Mouse (Mus musculus) spleen, adult 12 weeks (tissue): Measurements from ENCODE around the gene Cdc42ep4.
A peak's percentile ranks its signal among the peaks of the same experiment; 100 is the strongest.

ENCODE experiments used
- DNase-seq: peaks from one replicate; pipeline ENCODE4 v3.0.0; 2022; ENCODE audit warnings: low spot score

The Cdc42ep4 gene

GRCm38 (mm10) chr11:113683627-113683956 lies 68.1 kb downstream of the Cdc42ep4 start:
- DNase-seq: no peak

- peak; percentile 33 for DNase-seq
Measured at GRCm38 (mm10) chr11:113682897-113683626, 68.6 kb downstream of the Cdc42ep4 start.

GRCm38 (mm10) chr11:113681979-113682378 lies 69.7 kb downstream of the Cdc42ep4 start:
- DNase-seq: no peak

GRCm38 (mm10) chr11:113680954-113681353 lies 70.7 kb downstream of the Cdc42ep4 start:
- DNase-seq: peak; percentile 53

- DNase-seq: no peak
Measured at GRCm38 (mm10) chr11:113678373-113678772, 73.3 kb downstream of the Cdc42ep4 start.

GRCm38 (mm10) chr11:113677378-113677777 lies 74.3 kb downstream of the Cdc42ep4 start:
- no peak for DNase-seq
